Mouse (Mus musculus) mature B cell (primary cell): ENCODE results near the gene Cacna1c.

ENCODE experiments used
- in situ Hi-C: fragments of 300-500 bp; cut with MboI; formaldehyde crosslinking; loops from 2 replicates; pipeline ENCODE4 v1.14.3; 2019

The Cacna1c gene

DNA sequence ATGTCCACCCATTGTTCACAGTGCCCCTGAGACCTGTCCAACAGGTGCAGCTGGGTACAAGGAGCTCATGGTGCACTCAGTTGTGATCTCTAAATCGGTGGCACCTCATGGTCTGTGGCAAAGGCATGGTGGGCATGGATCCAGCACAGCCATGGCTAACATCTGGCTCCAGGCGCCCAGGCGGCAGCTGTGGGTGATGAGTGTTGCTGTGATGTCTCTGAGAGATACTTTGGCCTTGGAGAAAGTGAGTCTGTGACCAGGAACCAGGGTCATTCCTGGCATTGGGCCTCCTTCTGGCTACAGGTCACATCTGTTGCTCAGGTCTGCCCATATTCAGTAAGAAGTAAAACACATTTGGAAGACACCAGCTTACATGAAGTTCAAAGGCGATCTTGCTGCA is 391.1 kb downstream of the Cacna1c start:
- in situ Hi-C loops, result no loop called here

DNA sequence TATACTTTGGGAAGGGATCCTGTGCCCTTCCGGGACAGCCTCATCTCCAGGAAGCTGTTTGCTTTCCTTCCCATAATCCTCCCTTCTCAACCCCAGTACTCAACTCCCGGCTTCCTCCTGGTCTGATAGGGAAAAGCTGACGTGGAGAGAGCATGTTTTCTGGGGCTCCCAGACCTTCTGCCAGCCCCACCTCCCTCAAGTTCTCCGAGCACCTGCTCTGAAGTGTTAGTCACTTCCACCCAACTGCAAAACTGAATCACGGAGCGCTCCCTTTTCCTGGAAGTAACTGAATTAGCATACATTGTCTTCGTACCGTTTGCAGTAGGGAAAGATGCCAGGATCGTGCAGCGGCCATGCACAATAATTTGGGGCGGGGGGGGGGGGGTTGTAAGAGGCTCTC is 393.9 kb downstream of the Cacna1c start:
- in situ Hi-C loops, result no loop called here

DNA sequence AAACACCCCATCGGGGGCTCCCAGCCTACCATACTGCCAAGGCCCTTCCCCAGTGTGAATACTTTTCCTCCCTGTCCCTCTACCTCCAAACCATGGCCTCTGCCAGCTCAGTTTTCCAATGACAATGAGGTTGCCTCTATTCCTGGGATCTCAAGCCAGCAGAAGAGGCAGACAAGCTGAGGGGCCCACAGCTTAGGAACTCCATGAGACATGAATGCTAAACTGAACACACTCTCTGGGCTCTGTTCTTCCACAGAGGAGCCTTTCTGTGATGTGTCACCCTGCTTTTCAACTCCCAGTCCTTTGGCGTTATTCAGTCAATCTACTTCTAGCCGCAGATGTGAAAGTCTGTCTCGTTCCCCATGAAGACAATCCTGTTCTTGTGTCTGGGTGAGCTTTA is 399.8 kb downstream of the Cacna1c start:
- in situ Hi-C loops, result no loop called here

DNA sequence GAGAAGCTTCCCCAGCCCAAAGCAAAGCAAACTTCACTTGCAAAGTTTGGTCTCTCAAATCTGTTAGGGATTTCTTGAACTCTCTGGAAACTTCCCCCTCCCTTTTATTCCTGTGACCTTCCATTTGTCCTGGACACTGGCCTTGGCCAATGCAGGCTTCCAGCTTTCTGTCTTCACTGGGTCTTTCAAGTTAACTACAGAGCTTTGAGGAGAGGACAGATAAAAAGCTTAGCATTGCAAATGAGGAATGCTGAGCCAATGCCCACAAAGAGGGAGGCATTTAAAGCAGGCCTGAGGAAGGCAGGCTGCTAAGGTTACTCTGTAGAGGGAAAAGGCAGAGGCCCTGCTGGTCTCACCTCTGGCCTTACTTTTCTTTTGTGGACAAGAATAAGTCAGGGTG is 400.5 kb downstream of the Cacna1c start:
- in situ Hi-C loops, result no loop called here

DNA sequence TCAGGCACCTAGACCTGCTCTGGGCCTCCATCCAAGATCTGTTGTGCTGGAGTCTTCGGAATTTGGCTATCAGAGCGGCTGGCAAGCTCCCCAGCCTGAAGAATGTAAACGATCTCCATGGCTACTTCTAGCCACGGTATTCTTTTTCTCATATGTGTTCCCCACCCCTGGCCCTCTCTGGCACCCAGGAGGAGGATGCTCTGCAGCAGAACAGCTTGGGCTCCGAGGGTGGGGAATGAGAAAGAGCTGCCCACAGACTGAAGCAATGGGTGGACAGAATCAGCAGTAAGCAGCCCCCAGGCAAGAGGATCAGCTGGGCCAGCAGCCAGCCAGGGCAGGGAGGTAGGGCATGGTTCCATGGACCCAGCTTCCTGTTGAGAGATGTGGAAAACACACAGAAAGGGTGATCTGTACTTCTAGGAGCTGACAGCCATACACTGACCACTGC is 404.3 kb downstream of the Cacna1c start:
- in situ Hi-C loops, result no loop called here

DNA sequence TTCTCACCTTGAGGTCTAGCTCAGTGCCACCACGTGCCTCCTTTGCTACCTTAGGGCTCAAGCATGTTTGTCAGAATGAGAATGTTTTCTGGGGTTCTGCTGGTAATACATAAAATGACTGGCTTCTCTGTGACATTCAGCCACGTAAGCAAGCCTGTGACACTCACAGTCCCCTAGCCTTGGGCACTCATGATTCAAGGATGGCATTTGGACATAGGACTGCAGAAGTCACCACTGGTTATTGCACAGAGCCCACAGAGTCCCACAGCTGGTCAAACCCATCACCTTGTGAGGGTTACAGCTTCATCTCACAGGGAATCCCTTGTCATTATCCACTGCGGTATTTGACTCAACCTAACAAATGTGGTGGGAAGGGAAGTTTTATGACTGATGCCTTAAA is 408.3 kb downstream of the Cacna1c start:
- in situ Hi-C loops, result no loop called here

DNA sequence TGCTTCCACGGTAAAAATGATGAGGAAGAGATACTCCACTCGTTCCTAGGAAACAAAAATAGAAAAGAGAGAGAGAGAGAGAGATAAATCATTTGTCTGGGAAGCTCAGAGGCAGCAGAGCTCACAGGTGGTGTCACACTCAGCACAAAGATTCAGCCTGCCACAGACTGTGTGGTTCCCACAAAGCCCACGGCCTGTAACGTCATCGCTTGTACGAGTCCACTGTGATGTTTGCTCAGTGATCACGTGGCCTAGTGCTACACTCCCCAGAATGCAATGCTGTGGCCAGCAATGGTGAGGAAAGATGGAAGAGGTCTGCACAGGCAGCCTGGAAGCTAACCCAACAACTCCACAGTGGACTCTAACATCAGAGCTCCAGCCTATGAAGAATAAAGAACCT is 415.9 kb downstream of the Cacna1c start:
- in situ Hi-C loops, result no loop called here

DNA sequence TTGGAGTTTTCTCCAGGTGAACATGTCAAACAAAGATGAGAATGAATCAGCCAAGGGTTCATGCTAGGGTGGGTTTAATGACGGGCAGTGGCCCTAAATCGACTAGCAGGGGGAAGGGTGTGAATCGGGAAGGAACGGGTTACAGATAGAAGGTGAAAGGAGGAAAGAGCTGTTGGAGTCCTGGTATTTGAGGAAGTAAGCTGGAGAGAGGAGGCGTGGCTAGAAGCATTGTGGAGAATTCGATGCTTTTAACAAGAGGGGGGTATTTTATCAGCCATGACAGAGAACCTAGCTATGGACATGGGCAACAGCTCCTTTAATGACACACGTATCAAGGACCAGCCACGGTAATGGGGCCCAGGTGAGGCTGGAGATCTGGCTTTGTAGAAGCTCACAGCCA is 417.0 kb downstream of the Cacna1c start:
- in situ Hi-C loops, result no loop called here

DNA sequence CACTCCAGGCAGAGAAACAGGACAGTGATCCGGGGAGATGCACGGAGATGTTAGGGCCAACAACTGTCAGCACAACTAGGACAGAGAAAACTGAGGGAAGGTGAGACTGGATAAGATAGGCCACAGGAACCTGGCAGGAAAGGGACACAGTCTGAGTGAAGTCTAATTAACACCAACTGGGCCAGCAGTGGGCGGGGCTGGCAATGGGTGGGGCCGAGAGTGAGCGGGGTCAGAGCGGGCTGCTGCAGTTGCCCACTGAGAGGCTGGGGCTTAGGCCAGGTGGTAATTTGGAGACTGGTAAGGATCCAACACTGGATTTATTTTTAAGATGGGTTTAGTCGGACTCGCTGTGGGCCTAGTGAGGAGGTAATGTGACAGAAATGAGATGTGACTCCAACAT is 418.8 kb downstream of the Cacna1c start:
- in situ Hi-C loops, result no loop called here

DNA sequence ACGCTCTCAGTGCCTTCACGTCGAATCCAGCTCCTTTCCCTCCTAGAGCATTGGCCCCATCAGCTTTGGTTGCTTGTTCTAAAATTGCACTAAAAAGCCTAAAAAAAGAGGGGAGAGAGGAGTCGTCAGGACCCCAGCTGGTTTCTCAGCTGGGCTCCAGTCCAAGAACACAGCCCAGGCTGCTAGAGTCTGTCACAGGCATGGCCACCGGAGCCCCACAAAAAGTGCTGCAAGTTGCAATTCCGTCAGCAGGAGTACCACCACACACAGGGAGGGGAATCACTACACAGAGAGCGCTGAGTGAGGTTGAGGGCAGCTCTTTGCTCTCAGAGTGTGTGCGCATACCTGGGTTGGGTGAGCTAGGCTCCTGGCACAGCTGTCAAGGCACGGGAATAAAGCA is 419.8 kb downstream of the Cacna1c start:
- in situ Hi-C loops, result no loop called here

DNA sequence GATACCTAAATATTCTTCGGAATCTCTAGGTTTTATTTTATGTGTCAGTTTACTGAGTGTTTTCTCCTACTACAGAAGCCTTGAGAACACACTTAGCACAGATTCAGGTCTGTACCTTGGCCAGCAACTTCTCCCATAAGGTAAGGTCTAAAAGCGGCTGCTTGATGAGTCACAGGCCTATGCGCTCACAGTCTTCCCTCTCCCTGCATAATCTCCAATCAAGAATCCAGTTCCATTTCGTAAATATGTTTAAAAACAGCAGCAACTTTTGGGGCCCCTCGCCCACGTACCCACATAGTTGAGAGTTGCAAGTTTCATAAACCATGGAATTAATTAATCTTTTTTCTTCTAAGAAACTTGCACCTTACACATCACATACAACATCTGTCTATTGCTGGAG is 423.6 kb downstream of the Cacna1c start:
- in situ Hi-C loops, result no loop called here

DNA sequence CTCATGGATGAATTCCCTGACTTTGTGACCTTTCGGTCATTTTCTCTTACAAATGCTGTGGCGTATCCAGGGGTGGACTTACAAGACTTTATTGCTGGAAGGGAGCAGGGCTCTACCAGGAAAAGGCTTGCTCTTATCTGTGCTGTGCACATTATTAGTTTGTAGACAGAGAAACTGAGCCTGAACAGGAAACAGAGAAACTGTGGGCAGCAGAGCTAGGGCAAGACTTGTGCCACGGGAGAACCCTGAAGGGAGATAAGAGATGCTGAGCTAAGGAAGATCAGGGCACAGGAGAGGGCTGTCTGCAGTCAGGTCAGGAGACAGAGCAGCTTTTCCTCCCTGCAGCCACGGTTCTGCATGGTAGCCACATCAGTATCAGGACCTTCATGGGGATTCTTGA is 425.1 kb downstream of the Cacna1c start:
- in situ Hi-C loops, result no loop called here

DNA sequence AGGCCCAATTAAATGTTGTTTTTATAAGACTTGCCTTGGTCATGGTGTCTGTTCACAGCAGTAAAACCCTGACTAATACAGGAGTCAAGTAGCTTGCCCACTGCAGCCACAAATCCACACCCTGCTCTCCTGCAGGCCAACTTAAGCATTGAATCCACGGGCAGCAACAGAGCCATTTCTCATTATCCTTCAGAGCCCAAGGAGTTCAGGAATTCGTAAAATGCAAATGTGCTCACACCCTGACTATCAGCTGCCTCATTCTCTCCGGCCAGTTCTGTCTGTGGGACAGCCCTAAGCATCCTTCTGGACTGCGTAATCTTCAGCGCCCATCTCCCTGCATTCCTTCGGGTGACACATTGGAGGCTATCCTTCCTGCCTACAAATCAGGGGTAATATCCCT is 425.8 kb downstream of the Cacna1c start:
- in situ Hi-C loops, result no loop called here

DNA sequence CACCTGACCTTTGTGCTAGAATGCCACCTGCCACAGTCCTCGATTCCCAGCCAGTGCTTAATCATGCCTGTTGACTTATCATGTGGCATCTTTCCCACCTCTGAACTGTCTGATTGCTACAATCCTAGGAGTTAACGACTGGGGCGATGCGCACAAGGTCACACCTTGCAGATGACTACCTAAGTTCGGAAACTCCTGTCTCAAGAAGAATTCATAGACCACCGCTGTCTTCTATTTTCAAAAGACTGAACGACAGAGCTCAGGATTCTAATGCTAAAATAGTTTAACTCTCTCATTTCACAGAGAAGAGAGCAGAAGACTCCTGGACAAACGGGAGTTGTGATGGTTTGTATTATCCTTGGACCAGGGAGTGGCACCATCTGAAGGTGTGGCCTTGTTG is 426.4 kb downstream of the Cacna1c start:
- in situ Hi-C loops, result no loop called here

DNA sequence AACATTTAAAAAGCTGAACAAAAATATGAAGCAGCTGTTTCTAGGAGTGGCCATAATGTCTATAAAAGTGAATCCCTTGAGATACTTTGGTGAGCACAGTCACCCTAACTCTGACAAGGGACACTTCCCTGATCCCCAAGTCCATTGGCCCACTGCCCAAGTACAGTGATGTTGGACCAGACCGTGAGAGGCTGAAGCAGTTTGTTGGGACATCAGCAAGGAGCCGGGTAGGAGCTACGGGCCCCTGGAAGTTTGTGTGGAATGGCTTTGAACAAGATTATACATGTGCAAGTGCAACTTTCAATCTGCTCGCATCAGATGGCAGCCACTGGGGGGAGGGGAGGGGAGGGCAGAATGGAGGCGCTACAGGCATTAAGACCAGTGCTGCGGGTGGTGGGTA is 428.5 kb downstream of the Cacna1c start:
- in situ Hi-C loops, result no loop called here

DNA sequence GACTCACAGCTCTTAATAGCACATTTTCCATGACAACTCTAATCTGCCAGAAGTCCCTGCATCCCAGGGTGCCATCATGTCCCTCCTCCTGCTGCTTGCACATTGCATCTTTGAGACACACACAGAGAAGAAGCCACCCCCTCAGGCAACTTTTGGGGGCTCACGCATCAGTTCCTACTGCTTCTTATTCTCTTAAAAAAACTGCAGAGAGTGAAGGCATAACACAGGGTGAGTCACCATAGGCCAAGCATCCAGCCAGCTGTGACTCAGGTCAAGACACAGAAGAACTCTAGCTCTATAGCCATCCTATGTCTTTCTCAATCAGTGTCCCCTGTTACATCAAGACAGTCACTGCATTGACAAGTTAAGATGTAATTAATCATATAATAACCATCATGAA is 431.0 kb downstream of the Cacna1c start:
- in situ Hi-C loops, result no loop called here

DNA sequence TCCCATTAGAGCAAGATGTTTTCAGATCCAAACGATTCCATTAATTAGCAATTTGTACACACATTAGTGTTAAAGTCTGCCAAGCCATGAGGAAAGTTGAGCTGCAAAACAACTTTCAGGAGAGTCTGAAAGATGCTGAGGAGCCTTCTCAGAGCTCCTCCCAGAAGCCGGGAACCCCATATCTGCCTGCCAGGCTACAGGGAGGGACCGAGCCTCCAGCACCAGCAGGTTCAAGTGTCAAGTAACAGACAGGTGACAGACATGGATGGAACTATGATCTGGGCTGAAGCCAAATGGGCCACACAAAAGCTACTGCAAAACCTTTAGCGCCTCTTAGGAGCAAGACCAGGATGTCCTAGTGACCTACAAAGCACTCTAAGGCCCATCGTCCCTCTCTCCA is 437.2 kb downstream of the Cacna1c start:
- in situ Hi-C loops, result no loop called here

DNA sequence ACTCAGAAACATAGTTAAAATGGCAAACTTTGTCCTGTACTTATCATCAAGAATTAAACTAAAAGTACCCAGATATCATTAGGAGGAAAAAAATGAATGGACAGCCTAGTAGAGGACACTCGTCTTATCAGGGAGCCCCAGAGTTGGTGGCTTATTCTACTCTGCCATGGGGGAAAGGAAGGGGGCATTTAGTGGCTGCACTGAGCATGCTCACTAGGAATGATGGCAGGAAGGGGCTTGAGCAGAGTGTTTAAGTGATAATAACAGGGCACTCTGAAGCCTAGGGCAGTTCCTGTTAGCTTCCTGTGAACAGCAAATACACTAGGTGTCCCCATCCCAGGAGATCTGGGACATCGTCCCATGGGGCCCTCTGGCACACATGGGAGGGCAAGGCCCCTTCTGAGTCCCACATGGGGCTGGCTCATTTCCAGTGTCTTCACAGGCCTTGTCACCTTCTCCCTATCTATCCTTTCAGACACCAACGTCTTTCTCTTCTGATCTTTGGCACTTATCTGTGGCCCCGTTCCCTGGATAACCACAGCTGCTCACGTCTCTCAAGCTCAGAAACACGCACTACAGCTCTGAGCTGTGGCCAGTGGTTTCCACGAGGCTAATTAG is 437.8 kb downstream of the Cacna1c start:
- in situ Hi-C loops, result no loop called here

DNA sequence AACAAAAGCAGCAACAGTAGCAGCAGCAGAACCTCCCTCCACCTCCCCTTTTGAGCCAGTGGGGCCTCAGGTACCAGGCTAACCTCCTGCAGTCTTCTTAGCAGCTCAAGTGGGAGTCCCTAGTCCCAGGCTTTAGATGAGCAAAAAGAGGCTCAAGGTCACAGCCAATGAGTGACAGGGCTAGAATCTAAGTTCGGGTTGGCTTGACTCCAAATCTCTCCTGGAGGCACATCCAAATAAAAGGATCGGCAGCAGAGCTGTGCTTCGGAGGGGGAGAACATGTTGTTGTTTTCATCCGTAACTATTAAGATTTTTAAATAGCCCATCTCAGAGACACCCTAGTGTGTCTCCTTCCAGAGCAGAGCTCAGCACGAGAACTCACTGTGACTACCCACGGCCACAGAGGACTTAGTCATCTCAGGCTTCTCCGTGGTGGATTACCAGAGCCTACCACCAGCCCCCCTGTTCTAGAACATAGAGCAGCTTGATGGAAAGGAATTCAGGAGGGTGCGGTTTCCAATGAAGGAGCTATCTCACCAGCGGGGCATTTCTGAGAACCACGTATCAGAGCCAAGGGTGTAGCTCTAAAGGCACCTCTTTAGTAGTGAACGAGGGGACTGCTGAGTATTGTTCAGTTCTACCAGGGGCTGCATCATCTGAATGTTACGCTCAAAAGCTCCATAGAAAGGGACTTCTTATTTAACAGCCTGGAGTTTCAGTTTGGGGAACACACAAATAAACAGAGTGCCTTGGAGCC is 438.5 kb downstream of the Cacna1c start:
- in situ Hi-C loops, result no loop called here

DNA sequence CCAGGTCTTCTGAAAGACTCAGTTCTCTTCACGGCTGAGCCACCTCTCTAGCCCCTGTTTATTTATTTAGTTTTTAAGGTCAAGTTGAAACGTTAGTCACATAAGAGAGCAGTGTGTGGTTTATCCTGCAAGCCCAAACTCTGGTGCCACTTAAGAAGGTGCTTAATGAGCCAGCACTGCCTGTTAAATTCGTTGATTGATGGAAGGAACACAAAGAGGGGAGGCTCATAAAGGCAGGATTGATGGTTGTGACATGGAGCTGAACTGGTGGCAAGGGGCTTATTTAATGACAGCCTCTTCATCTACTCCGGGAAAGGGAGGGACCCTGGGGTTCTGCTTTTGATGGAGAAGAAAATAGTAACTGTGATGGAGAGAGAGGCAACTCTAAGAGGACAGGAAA is 439.7 kb downstream of the Cacna1c start:
- in situ Hi-C loops, result no loop called here

DNA sequence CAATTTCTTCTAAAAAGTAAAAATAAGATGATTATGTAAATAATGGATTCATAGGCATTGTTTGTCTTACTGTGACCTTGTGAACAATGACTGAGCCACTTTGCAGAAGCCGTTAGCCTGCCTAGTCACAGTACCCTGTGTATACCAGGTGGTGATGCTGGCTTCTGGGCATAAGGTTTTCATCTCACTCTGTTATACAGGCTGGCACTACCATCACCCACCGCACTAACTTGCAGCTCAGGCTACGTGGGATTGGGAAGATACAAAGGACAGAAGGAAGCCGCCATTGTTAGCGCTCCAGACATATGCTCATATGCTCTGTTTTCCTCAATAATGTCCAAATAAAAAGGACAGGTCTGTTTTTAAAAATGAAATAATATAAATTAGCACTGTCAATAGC is 440.4 kb downstream of the Cacna1c start:
- in situ Hi-C loops, result no loop called here

DNA sequence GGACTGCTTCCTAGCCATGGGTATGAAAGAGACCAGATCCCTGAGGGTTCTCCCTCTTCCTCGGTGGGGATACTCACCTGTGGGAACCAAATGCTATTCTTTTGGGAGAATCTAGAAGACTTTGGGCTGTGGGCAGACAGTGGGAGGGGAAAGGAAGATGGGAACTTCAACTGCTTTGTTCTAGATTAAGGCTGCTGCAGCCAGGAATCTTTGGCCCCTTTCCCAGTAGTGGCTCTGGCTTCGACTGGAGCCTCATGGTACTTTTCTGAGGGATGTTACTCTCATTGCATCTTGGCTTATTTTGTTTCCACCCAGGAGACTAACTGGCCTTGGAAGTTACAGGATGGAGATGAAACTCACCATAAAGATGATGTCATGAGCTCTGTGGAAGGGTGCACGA is 441.8 kb downstream of the Cacna1c start:
- in situ Hi-C loops, result no loop called here

DNA sequence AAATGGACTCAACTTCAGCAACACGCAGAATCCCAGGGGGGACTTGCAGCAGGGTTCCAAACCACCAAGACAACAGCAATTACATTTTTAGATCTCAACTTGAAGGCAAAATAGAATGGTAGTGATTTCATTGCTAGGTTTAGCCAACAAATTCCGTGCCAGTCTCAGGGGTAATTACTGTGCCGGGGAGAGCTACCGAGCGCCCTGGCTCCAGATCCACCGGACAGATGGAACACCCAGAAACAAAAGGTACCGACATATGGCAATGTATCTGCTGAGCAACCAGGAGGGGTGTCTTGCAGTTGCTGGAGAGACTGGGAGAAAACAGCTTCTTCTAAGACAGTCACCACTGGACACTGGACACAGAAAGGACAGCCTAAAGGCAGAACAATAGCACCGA is 442.4 kb downstream of the Cacna1c start:
- in situ Hi-C loops, result no loop called here

DNA sequence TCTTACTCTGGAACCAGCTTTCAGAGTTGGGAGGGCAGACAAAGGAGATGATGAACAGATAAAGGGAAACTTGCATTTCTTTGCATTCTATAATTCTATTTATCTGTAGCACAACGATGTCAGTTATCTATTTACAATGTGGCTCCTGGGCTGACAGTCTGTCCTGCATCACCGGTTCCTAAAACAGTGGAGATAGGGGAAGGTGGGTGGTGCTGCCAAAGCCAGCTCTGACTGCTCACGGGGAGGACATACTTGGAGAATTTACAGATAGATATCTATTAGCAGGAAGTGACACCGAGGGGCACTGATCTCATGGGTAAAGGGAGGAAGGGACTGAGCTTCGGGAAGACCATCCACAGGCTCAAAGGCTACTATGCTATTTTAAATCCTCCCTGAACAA is 443.2 kb downstream of the Cacna1c start:
- in situ Hi-C loops, result no loop called here
